Mouse (Mus musculus): ENCODE measurements around the gene Bhmt. TPM values are rescaled to one million over a fixed set of nuclear protein-coding genes. Genes with fewer than 3 reads are reported as not detected.
"Not testable (repeated sequence)": the region's sequence is repeated elsewhere in the genome, so short reads cannot be mapped to it uniquely, and the experiment has no call there.

The Bhmt gene
- total and polyA plus RNA-seq, 3 experiments, result not detected

GRCm38 (mm10) chr13:93593040-93593699, 44.6 kb downstream of the Bhmt start:
- no peak overlapping the region for H3K4me3 ChIP-seq (ENCODE audit: control insufficient read depth in 1 of 2, insufficient read depth in 1 of 2, low read depth in 2 of 2, low read length in 2 of 2)
- H3K9ac ChIP-seq (ENCODE audit: control insufficient read depth, low read depth, low read length, poor library complexity, severe bottlenecking), result no peak overlapping the region
- H3K4me1 ChIP-seq (ENCODE audit: control insufficient read depth in 1 of 2, insufficient read depth in 2 of 2, low read length in 2 of 2), result no peaks in the 10 kb centered on the region
- H3K79me2 ChIP-seq (ENCODE audit: control insufficient read depth, insufficient read depth, low read length, poor library complexity), result no peaks in the 10 kb centered on the region
- H3K9me3 ChIP-seq (replicated peaks; ENCODE audit: insufficient read depth, low read length), result no peaks in the 10 kb centered on the region
- no peak overlapping the region for H3K27ac ChIP-seq (ENCODE audit: control insufficient read depth, low read depth, low read length)
- H3K36me3 ChIP-seq (ENCODE audit: control insufficient read depth in 1 of 2, insufficient read depth in 2 of 2, low read length in 2 of 2), result no peaks in the 10 kb centered on the region
- H3K27me3 ChIP-seq (ENCODE audit: control insufficient read depth in 1 of 2, insufficient read depth in 2 of 2, low read length in 2 of 2), result no peaks in the 10 kb centered on the region
- DNase-seq (ENCODE audit: low read depth, low spot score), result no peak
- TF ChIP-seq UBTF (IDR thresholded peaks at IDR 0.05; ENCODE audit: borderline replicate concordance, insufficient read depth, low read depth, low read length), result no peak
- TF ChIP-seq TAL1 (IDR thresholded peaks at IDR 0.05; ENCODE audit: low read length), result no peak
- TF ChIP-seq CHD2 (IDR thresholded peaks at IDR 0.05; ENCODE audit: low read length), result no peak
- TF ChIP-seq GATA1 (IDR thresholded peaks at IDR 0.05; ENCODE audit: low read depth, low read length), result no peak
- TF ChIP-seq GABPA (IDR thresholded peaks at IDR 0.05; ENCODE audit: low read depth, low read length), result no peak
- TF ChIP-seq MAX (IDR thresholded peaks at IDR 0.05; ENCODE audit: low read length), result no peak
- no peak for TF ChIP-seq ELF1 (IDR thresholded peaks at IDR 0.05; ENCODE audit: low read depth, low read length)
- no peak for TF ChIP-seq BHLHE40 (IDR thresholded peaks at IDR 0.05; ENCODE audit: borderline replicate concordance, low read depth, low read length)
- no peak for TF ChIP-seq RAD21 (IDR thresholded peaks at IDR 0.05; ENCODE audit: low read depth, low read length)
- no peak for TF ChIP-seq TBP (IDR thresholded peaks at IDR 0.05; ENCODE audit: low read depth, low read length)
- TF ChIP-seq ZKSCAN1 (IDR thresholded peaks at IDR 0.05; ENCODE audit: low read depth, low read length), result no peak
- TF ChIP-seq TCF12 (IDR thresholded peaks at IDR 0.05; ENCODE audit: low read depth, low read length), result no peak
- TF ChIP-seq JUND (IDR thresholded peaks at IDR 0.05; ENCODE audit: low read depth, low read length), result no peak
- TF ChIP-seq MEF2A (IDR thresholded peaks at IDR 0.05; ENCODE audit: extremely low read depth, insufficient replicate concordance, low read depth, low read length, poor library complexity, severe bottlenecking), result no peak
- TF ChIP-seq SIN3A (IDR thresholded peaks at IDR 0.05; ENCODE audit: low read length), result no peak

DNA sequence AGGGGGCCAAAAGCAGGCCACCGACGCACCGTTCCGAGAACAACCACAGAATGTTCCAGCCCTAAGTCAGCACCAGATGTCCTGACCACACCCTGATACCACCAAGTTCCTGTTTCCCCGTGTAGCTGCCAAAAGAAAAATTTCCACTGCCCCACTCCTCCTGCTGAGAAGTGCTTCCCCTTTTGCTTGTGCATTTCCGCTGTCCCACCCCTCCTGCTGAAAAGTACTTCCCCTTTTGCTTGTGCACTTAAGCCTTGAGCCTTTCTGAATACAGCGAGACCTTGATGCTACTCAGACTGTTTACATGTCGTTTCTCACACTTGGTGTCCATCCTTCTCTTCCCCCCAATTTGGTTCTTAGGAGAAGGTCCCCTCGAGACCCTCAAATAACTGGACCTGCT, 55.2 kb downstream of the Bhmt start:
- H3K4me3 ChIP-seq (ENCODE audit: control insufficient read depth in 1 of 2, insufficient read depth in 1 of 2, low read depth in 2 of 2, low read length in 2 of 2); H3K4me1 ChIP-seq (ENCODE audit: control insufficient read depth in 1 of 2, insufficient read depth in 2 of 2, low read length in 2 of 2); H3K9me3 ChIP-seq (replicated peaks; ENCODE audit: insufficient read depth, low read length); H3K27me3 ChIP-seq (ENCODE audit: control insufficient read depth in 1 of 2, insufficient read depth in 2 of 2, low read length in 2 of 2); H3K27ac ChIP-seq (ENCODE audit: control insufficient read depth, low read depth, low read length); H3K79me2 ChIP-seq (ENCODE audit: control insufficient read depth, insufficient read depth, low read length, poor library complexity); H3K36me3 ChIP-seq (ENCODE audit: control insufficient read depth in 1 of 2, insufficient read depth in 2 of 2, low read length in 2 of 2); H3K9ac ChIP-seq (ENCODE audit: control insufficient read depth, low read depth, low read length, poor library complexity, severe bottlenecking): not testable (repeated sequence)
- DNase-seq (ENCODE audit: low read depth, low spot score), result peak; percentile 69
- TF ChIP-seq EP300 (IDR thresholded peaks at IDR 0.05; ENCODE audit: low read depth in 1 of 2, low read length in 2 of 2), result 0 out of 4 replicates have a peak, but pooled peaks of 1 of the 2 experiments have one; percentile 13
- TF ChIP-seq TAL1 (IDR thresholded peaks at IDR 0.05; ENCODE audit: low read length), result 0 out of 2 replicates have a peak, but pooled peaks have one; percentile 6

Data from MEL (cell line).